Mouse (Mus musculus) neural tube, embryonic 11.5 days (tissue): ENCODE measurements around the gene Btn2a2. TPM values are rescaled to one million over a fixed set of nuclear protein-coding genes. Genes with fewer than 3 reads are reported as not detected.
"Not testable (repeated sequence)": the region's sequence is repeated elsewhere in the genome, so short reads cannot be mapped to it uniquely, and the experiment has no call there.

Source experiments
- ATAC-seq: fragments of 200-750 bp; cut with Nextera tagmentation; 2 replicates; pipeline ENCODE4 v1.8.0; 2017; ENCODE audit warnings: moderate number of reproducible peaks, mild to moderate bottlenecking, moderate TSS enrichment, moderate library complexity; ENCODE audit not compliant: insufficient read depth, low FRiP score, low TSS enrichment
- DNase-seq: peaks from one replicate; pipeline ENCODE4 v3.0.0-alpha.2; 2015; ENCODE audit warnings: low spot score
- H3K27ac ChIP-seq: fragments of 300-500 bp; sonication (generic); 2 replicates; pipeline ENCODE4 v1.5.1; 2014; ENCODE audit warnings: low read depth, mild to moderate bottlenecking, low read length
- H3K27me3 ChIP-seq: fragments of 300-500 bp; sonication (generic); 2 replicates; pipeline ENCODE4 v1.6.1; 2014; ENCODE audit warnings: mild to moderate bottlenecking, low read length, mixed read lengths; ENCODE audit not compliant: control insufficient read depth, insufficient read depth
- H3K36me3 ChIP-seq: fragments of 300-500 bp; sonication (generic); 2 replicates; pipeline ENCODE4 v1.6.1; 2014; ENCODE audit warnings: mild to moderate bottlenecking, low read length, moderate library complexity, mixed read lengths; ENCODE audit not compliant: control insufficient read depth, insufficient read depth
- H3K4me1 ChIP-seq: fragments of 300-500 bp; sonication (generic); 2 replicates; pipeline ENCODE4 v1.6.1; 2014; ENCODE audit warnings: low read length, mixed read lengths; ENCODE audit not compliant: control insufficient read depth, insufficient read depth
- H3K4me2 ChIP-seq: fragments of 300-500 bp; sonication (generic); 2 replicates; pipeline ENCODE4 v1.6.1; 2014; ENCODE audit warnings: low read depth, mild to moderate bottlenecking, moderate library complexity
- H3K4me3 ChIP-seq: fragments of 300-500 bp; sonication (generic); 2 replicates; pipeline ENCODE4 v1.5.1; 2014; ENCODE audit warnings: low read depth, low read length
- H3K9ac ChIP-seq: fragments of 300-500 bp; sonication (generic); 2 replicates; pipeline ENCODE4 v1.6.1; 2014; ENCODE audit warnings: mild to moderate bottlenecking, low read length
- H3K9me3 ChIP-seq: fragments of 300-500 bp; sonication (generic); 2 replicates; pipeline ENCODE4 v1.6.1; 2016; ENCODE audit warnings: low read length; ENCODE audit not compliant: control insufficient read depth
- WGBS: fragments of 180-500 bp; shearing (Covaris S2); extraction: QIAGEN DNeasy Blood & Tissue Kit; methylation state at CpG from one replicate; pipeline ENCODE4 v1.1.7; 2014; 5-methylcytosine and 5-hydroxymethylcytosine counted together
- polyA plus RNA-seq: library from polyadenylated mRNA; unstranded; fragments of >200 nt; fragmentation: Nextera tagmentation; extraction: Ambion mirVana; gene quantifications from 2 replicates; pipeline ENCODE4 v1.2.1, GENCODE M21; 2014

The Btn2a2 gene
- polyA plus RNA-seq, 1 experiment from 2014 or later, result 0.81 TPM

DNA sequence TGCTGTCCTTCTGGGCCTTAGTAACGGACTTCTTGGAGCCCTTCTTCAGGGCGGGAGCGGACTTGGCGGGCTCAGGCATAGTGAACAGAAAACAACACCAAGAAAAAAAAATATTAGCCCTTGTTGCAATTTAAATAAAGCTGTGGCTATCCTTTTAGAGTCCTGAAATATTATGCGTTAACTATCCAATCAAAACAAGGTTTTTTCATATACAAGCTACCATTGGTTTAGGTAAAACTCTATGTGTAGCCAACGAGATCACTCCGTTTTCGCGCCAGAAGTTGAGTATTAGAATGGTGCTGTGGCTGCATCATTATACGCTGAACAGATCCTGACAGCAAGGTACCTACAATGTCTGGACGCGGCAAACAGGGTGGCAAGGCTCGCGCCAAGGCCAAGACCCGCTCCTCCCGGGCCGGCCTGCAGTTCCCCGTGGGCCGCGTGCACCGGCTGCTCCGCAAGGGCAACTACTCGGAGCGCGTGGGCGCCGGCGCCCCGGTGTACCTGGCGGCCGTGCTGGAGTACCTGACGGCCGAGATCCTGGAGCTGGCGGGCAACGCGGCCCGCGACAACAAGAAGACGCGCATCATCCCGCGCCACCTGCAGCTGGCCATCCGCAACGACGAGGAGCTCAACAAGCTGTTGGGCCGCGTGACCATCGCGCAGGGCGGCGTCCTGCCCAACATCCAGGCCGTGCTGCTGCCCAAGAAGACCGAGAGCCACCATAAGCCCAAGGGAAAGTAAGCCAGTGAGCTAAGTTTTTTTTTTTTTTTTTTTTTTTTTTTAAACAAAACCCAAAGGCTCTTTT lies 45.1 kb upstream of the Btn2a2 start, which contains the start of gene Hist1h2af:
TSS of gene Hist1h2af (plus strand) at position 347 of the 808 bp plus-strand sequence.
- H3K9me3 ChIP-seq, H3K36me3 ChIP-seq, H3K27me3 ChIP-seq: not testable (repeated sequence)
- H3K4me1 ChIP-seq, result peaks cover 16% of the 10 kb centered on the region
- peak within 1 kb of the TSS; percentile 92 for H3K27ac ChIP-seq
- ATAC-seq (peak; percentile 33), DNase-seq (peak; percentile 82)
- under 1% methylated on average over 17 of the region's 53 CpGs for WGBS
- peak within 1 kb of the TSS; percentile 42 for H3K4me3 ChIP-seq
- H3K4me2 ChIP-seq, result peak within 1 kb of the TSS; percentile 73
- peak within 1 kb of the TSS; percentile 78 for H3K9ac ChIP-seq

DNA sequence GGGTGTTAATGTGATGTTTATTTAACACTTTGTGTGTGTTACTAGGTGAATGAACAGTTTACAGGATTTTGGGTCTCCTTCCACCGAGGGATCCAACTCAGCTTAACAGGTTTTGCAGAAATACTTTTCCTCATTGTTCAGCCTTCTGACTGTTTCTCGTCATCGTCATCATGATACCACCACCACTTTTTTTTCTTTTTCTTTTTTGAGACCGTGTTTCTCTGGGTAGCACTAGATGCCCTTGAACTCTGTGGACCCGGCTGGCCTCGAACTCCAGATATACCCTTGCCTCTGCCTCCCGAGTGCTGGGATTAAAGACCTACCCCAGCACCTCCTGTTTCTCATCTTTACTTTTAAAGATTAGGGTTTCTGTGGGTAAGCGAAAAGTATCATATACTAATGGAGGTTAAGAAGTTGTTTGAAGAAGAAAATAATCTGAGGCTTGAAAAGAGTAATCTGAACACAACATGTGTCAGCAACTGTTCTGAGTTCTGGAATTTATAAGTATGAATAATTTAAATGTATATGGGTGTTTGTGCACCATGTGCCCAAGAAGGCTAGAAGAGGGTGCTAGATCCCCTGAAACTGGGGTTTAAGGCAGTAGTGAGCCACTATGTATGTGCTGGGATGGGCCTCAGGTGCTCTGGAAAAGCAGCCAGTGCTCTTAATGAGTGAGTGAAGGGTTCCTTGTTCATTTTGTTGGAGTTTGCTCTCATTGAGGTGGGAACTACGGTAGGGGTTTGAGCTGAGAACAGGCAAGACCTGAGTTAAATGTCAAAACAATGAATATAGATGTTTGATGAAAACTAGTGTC lies 43.8 kb upstream of the Btn2a2 start:
- peak overlapping the region; percentile 73 for H3K4me2 ChIP-seq
- H3K9ac ChIP-seq, result peak overlapping the region; percentile 78
- H3K4me3 ChIP-seq, result peak overlapping the region; percentile 42
- peaks cover 16% of the 10 kb centered on the region for H3K4me1 ChIP-seq
- DNase-seq (peak; percentile 37), ATAC-seq (no peak)
- no peaks in the 10 kb centered on the region for H3K27me3 ChIP-seq
- 25% methylated on average over 9 of the region's 9 CpGs for WGBS
- no peaks in the 10 kb centered on the region for H3K36me3 ChIP-seq
- H3K9me3 ChIP-seq, result no peaks in the 10 kb centered on the region
- H3K27ac ChIP-seq, result peak overlapping the region; percentile 92

DNA sequence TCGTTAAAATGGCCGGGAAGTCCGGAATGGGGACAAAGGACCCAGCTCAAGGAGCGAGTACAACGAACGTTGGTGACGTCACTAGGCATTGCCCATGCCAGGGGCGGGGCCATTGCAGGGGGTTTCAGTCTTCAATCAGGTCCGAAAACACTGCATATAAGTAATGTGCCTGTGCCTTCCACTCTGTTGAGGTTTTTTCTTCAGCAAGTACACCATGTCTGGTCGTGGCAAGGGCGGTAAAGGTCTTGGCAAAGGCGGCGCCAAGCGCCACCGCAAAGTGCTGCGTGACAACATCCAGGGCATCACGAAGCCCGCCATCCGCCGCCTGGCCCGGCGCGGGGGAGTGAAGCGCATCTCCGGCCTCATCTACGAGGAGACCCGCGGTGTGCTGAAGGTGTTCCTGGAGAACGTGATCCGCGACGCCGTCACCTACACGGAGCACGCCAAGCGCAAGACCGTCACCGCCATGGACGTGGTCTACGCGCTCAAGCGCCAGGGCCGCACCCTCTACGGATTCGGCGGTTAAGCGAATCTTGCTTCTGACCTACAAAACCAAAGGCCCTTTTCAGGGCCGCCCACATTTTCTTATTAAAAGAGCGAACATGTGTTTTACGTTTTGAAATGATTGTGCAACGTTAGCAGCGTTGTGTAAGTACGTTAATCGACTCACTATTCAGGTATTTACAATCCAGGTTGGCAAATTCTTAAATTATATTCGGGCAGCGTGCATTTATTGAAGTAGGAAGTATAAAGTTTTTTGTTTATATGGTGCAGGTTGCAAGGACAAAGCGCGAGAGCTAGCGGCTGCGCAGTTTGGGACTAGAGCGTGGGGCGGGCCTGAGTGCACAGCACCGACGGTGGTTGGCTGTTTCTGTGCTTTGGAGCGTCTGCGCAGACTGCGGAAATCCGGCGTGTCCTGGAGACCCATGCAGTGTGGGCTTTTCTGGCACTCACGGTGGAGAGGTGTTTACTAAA lies 42.5 kb upstream of the Btn2a2 start, which contains the start of gene Hist1h4h:
TSS of gene Hist1h4h (plus strand) at position 150 of the 975 bp plus-strand sequence.
- Histone ChIP-seq H3K4me1 (peaks cover 12% of the 10 kb centered on the region), H3K4me2 (peak within 1 kb of the TSS; percentile 73), H3K9me3 (no peaks in the 10 kb centered on the region), H3K27ac (peak within 1 kb of the TSS; percentile 92), H3K36me3 (no peaks in the 10 kb centered on the region), H3K27me3 (no peaks in the 10 kb centered on the region), H3K9ac (peak within 1 kb of the TSS; percentile 78), H3K4me3 (peak within 1 kb of the TSS; percentile 41)
- WGBS, result under 1% methylated on average over 52 of the region's 70 CpGs
- ATAC-seq (peak; percentile 71), DNase-seq (peak; percentile 95)

DNA sequence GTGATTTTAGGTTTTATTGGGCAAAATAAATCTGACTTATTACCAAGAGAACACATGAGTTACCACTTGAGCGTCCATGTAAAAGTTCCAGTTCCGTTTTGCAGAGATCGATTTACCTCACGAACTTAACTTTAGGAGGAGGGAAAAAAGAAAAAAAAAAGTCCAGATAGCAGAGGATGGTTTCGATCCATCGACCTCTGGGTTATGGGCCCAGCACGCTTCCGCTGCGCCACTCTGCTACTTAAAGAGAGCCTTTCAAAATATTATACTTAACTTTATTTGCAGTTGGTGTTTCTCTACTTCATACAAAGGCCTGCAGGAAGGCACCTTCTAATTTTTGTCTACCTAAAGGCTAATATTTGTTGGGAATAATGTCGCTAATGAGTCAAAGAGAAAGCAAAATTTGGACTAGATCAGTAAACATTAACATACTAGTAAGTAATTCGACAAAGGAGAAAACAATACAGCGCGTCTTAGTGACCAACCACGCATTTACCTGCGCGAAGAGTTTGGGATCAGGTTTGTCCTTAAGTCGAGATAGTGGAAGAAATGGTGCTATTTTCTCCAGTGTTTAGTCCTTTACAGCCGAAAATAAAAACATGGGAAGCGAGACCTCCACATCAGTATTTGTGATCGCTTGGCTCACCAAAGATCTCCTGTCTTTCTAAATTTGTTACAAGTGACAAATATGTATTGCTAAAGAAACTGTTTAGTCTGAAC lies 41.7 kb upstream of the Btn2a2 start:
- no peaks in the 10 kb centered on the region for H3K27me3 ChIP-seq
- H3K36me3 ChIP-seq, result no peaks in the 10 kb centered on the region
- peak overlapping the region; percentile 78 for H3K9ac ChIP-seq
- ATAC-seq (no peak), DNase-seq (peak; percentile 74)
- H3K4me2 ChIP-seq, result peak overlapping the region; percentile 73
- H3K9me3 ChIP-seq, result no peaks in the 10 kb centered on the region
- peak overlapping the region; percentile 41 for H3K4me3 ChIP-seq
- peak overlapping the region; percentile 92 for H3K27ac ChIP-seq
- WGBS, result under 1% methylated on average over 20 of the region's 20 CpGs
- H3K4me1 ChIP-seq, result peaks cover 12% of the 10 kb centered on the region

DNA sequence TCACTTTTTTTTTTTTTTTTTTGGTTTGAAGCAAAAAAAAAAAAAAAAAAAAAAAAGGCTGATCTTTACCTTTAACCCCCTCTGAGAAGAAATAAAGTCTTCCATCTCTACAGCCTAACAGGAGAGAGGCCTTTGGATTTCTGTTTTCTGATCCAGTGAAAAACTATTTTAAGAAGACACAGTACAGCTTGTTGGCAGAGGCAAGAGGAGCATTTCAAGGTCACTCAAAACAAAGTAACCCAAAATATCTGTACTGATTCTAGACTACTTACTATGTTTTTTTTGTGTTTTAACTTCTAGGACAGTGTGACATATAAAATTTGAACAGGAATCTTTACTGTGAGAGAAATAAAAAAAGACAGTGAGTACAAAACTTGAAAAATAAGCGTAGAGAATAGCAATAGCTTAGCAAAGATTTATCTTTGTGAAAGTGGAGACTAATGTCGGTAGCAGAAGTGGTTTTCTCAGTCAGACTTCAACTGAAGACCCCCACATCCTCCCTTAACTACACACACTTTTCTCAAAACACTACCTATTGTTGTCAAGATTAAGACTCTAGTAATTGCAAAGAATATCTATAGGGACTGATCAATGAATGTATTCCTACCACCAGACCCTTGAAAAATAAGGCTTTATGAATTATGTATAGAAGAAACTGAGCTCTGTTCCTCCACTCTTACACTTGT lies 41.0 kb upstream of the Btn2a2 start:
- Histone ChIP-seq H3K27ac (peak overlapping the region; percentile 92), H3K36me3 (no peaks in the 10 kb centered on the region), H3K9me3 (no peaks in the 10 kb centered on the region), H3K4me2 (peak overlapping the region; percentile 73), H3K4me3 (peak overlapping the region; percentile 41), H3K27me3 (no peaks in the 10 kb centered on the region), H3K9ac (peak overlapping the region; percentile 78), H3K4me1 (peaks cover 9% of the 10 kb centered on the region)
- 28% methylated on average over 2 of the region's 2 CpGs for WGBS
- ATAC-seq (no peak), DNase-seq (no peak)

DNA sequence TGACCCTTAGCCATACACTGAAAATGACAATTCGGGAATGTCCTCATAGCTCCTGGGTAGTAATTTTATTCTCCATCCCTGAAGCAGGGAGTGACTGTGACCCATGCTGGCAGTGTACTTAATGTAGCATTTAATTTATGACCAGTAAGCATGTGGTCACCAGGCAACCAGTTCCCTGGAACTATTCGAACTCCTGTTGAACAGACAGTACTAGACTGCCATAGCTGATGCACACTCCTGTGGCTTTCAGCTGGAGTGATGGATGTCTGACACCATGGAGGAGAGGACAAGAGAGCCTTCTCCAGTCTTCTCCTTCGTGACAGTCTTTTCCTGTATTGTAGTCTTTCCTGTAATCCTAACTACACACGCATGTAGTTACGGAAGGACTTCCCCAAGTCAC lies 40.3 kb upstream of the Btn2a2 start:
- 56% methylated on average over 5 of the region's 5 CpGs for WGBS
- Histone ChIP-seq H3K27ac (no peak overlapping the region), H3K9ac (peak overlapping the region; percentile 26), H3K27me3 (no peaks in the 10 kb centered on the region), H3K36me3 (no peaks in the 10 kb centered on the region), H3K9me3 (no peaks in the 10 kb centered on the region), H3K4me3 (no peak overlapping the region), H3K4me1 (peaks cover 7% of the 10 kb centered on the region), H3K4me2 (peak overlapping the region; percentile 73)
- DNase-seq, result no peak
- no peak for ATAC-seq

DNA sequence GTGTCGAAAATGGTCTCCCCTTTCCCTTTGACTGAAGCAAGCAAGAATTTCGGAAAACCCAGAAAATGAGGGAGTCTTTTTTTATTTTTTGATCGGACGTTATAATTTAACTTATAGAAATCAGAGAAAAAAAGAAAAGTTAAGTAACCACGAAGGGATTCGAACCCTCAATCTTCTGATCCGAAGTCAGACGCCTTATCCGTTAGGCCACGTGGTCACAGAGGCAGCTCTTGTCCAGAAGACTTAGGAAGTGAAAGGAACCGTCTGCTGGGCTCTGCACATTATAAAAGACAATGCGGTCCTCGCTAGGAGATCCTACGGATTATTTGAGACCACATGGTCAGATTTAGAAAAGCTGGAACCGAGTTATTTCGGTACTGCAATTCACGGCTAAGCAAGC lies 37.7 kb upstream of the Btn2a2 start:
- no peaks in the 10 kb centered on the region for H3K27me3 ChIP-seq
- H3K4me1 ChIP-seq, result peaks cover 3% of the 10 kb centered on the region
- WGBS, result under 1% methylated on average over 17 of the region's 17 CpGs
- peak overlapping the region; percentile 39 for H3K4me3 ChIP-seq
- H3K9me3 ChIP-seq, result no peaks in the 10 kb centered on the region
- H3K9ac ChIP-seq, result peak overlapping the region; percentile 50
- DNase-seq, result peak; percentile 93
- H3K4me2 ChIP-seq, result peak overlapping the region; percentile 50
- 0 out of 2 replicates have a peak overlapping the region, but pooled peaks have one; percentile 14 for H3K27ac ChIP-seq
- peak; percentile 49; the same call in 1 of the 2 replicates for ATAC-seq
- H3K36me3 ChIP-seq, result no peaks in the 10 kb centered on the region
